Mouse (Mus musculus) MEL (cell line): ENCODE data around the gene Snta1.

Experiments
- CTCF ChIP-seq, 3 experiments: IDR thresholded peaks in 2 of 3; conservative IDR thresholded peaks in 1 of 3; 2 replicates each; pipeline ENCODE4 v1.5.1; 2011 to 2012; ENCODE audit warnings: low read length in 3 of 3, low read depth in 2 of 3, mild to moderate bottlenecking in 2 of 3, improper control_type of control experiment in 1 of 3, inconsistent platforms in 1 of 3, mixed read lengths in 1 of 3, moderate library complexity in 1 of 3; ENCODE audit not compliant: control insufficient read depth in 1 of 3, insufficient read depth in 1 of 3, poor library complexity in 1 of 3, severe bottlenecking in 1 of 3
- ELF1 ChIP-seq: IDR thresholded peaks from 2 replicates; pipeline ENCODE4 v1.6.1; 2014; ENCODE audit warnings: low read depth, mild to moderate bottlenecking, inconsistent platforms, low read length, improper control_type of control experiment, moderate library complexity
- RAD21 ChIP-seq: IDR thresholded peaks from 2 replicates; pipeline ENCODE4 v1.6.1; 2011; ENCODE audit warnings: mild to moderate bottlenecking, low read depth, low read length, improper control_type of control experiment
- ZNF384 ChIP-seq: IDR thresholded peaks from 2 replicates; pipeline ENCODE4 v1.6.1; 2012; ENCODE audit warnings: low read depth, mild to moderate bottlenecking, inconsistent platforms, low read length, improper control_type of control experiment

- TF ChIP-seq RAD21 (no peak), CTCF (IDR thresholded peaks at IDR 0.05 in 2 of 3, conservative IDR thresholded peaks at IDR 0.05 in 1 of 3; ENCODE audit: control insufficient read depth in 1 of 3, insufficient read depth in 1 of 3, low read depth in 2 of 3, low read length in 3 of 3, poor library complexity in 1 of 3, severe bottlenecking in 1 of 3) (no peak), ELF1 (no peak), ZNF384 (peak; percentile 42; the same call in 1 of the 2 replicates)
These were observed 81.0 kb downstream of the Snta1 start for GRCm38 (mm10) chr2:154326852-154327251.
